Mouse (Mus musculus) cerebellum, postnatal 25 days (tissue): ENCODE data around the gene March8.
A peak's percentile ranks its signal among the peaks of the same experiment; 100 is the strongest.

Experiments used
- DNase-seq, 2 experiments: peaks; one replicate each; pipeline ENCODE4 v3.0.0; 2021; ENCODE audit warnings: mixed read lengths in 2 of 2

March8 gene

GRCm38 (mm10) chr6:116411716-116412115 is 73.9 kb downstream of the March8 start:
- no peak for DNase-seq

GRCm38 (mm10) chr6:116412546-116413325 is 74.9 kb downstream of the March8 start:
- no peak for DNase-seq

- DNase-seq = no peak
Observed at GRCm38 (mm10) chr6:116415126-116415676, 77.4 kb downstream of the March8 start.

GRCm38 (mm10) chr6:116416000-116416552 is 78.3 kb downstream of the March8 start:
- DNase-seq = no peak

- peak in 1 of 2 experiments; percentile 64 for DNase-seq
Observed at GRCm38 (mm10) chr6:116417518-116418315, 79.9 kb downstream of the March8 start.

GRCm38 (mm10) chr6:116418487-116418886 is 80.7 kb downstream of the March8 start:
- no peak for DNase-seq

- DNase-seq = no peak
Observed at GRCm38 (mm10) chr6:116419699-116420098, 81.9 kb downstream of the March8 start.

- DNase-seq = no peak
Observed at GRCm38 (mm10) chr6:116420271-116420670, 82.4 kb downstream of the March8 start.

- DNase-seq = no peak
Observed at GRCm38 (mm10) chr6:116422991-116423390, 85.2 kb downstream of the March8 start.

GRCm38 (mm10) chr6:116423664-116424063 is 85.8 kb downstream of the March8 start:
- DNase-seq = peak; percentile 51 to 75

- no peak for DNase-seq
Observed at GRCm38 (mm10) chr6:116427552-116427951, 89.7 kb downstream of the March8 start.

- DNase-seq = no peak
Observed at GRCm38 (mm10) chr6:116428282-116428681, 90.5 kb downstream of the March8 start.

GRCm38 (mm10) chr6:116438864-116439263 is 101.0 kb downstream of the March8 start:
- no peak for DNase-seq

- no peak for DNase-seq
Observed at GRCm38 (mm10) chr6:116439531-116439930, 101.7 kb downstream of the March8 start.

- DNase-seq = no peak
Observed at GRCm38 (mm10) chr6:116440447-116440846, 102.6 kb downstream of the March8 start.

- DNase-seq = no peak
Observed at GRCm38 (mm10) chr6:116440849-116441248, 103.0 kb downstream of the March8 start.

GRCm38 (mm10) chr6:116455781-116456180 is 118.0 kb downstream of the March8 start:
- DNase-seq = no peak

GRCm38 (mm10) chr6:116456482-116456881 is 118.7 kb downstream of the March8 start:
- DNase-seq = no peak

GRCm38 (mm10) chr6:116458728-116459127 is 120.9 kb downstream of the March8 start:
- no peak for DNase-seq
